Mouse (Mus musculus) spleen, adult 2 months (tissue): Measurements from ENCODE around the gene Prf1.

ENCODE experiments used
- CTCF ChIP-seq: fragments of 200-500 bp; IDR thresholded peaks from 2 replicates; pipeline ENCODE4 v1.5.1; 2011; ENCODE audit warnings: mild to moderate bottlenecking, inconsistent platforms; ENCODE audit not compliant: insufficient read depth, insufficient read length, insufficient replicate concordance; ENCODE audit errors: extremely low read depth
- POLR2A ChIP-seq: fragments of 200-500 bp; IDR thresholded peaks from 2 replicates; pipeline ENCODE4 v1.6.1; 2011; ENCODE audit warnings: low read depth, low read length, inconsistent platforms

DNA sequence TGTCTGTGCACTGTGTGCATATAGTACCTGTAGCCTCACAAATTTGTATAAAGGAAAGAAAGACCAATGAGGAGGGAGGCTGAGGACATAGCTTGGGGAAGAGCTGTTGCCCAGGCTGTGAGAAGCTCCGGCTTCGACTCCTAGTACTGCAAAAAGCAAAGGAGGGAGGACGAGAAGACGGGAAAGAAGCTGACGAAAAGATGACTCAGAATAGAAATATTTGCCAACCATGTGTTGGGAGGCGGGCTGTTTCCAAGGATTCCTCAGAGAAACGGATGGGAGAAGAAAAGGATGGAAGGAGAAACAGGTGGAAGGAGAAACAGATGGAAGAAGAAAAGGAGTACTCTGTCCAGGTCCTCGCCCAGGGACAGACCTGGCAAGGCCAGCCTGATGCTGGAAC, 3.4 kb upstream of the Prf1 start:
- TF ChIP-seq POLR2A (no peak), CTCF (no peak)
